Mouse (Mus musculus) embryonic fibroblast, embryonic 13.5 days (primary cell): ENCODE data around the gene Fancc.

Experiments
- CTCF ChIP-seq: IDR thresholded peaks from 2 replicates; pipeline ENCODE4 v1.5.1; 2011; ENCODE audit warnings: mild to moderate bottlenecking, control low read depth, low read length, moderate library complexity, borderline replicate concordance; ENCODE audit not compliant: insufficient read depth
- POLR2A ChIP-seq: IDR thresholded peaks from 2 replicates; pipeline ENCODE4 v1.6.1; 2011; ENCODE audit warnings: low read depth, mild to moderate bottlenecking, control low read depth, low read length, moderate library complexity

DNA sequence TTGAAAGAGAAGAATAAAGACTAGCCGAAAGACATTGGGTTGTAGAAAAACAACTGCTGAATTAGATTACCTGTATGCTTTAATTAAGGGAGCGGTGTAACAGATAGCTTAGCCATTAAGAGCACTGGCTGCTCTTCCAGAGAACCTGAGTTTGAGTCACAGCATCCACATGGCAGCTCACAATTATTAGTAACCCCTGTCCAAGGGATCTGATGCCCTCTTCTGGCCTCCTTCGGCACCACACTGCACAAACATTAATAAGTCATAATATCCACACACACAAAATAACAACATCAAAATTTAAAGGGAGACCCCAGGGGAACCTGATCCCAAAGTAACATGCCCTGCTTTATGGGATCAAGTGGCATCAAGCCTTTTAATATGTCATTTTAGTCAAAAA, 64.3 kb downstream of the Fancc start:
- no peak for TF ChIP-seq POLR2A
- no peak for TF ChIP-seq CTCF
